Mouse (Mus musculus): Measurements from ENCODE around the gene Vps4b. TPM values are rescaled to one million over a fixed set of nuclear protein-coding genes. Genes with fewer than 3 reads are reported as not detected.

Gene Vps4b
- 19.8 and 21.4 TPM in 2 replicates for polyA plus RNA-seq (2012; rRNA removed)

DNA sequence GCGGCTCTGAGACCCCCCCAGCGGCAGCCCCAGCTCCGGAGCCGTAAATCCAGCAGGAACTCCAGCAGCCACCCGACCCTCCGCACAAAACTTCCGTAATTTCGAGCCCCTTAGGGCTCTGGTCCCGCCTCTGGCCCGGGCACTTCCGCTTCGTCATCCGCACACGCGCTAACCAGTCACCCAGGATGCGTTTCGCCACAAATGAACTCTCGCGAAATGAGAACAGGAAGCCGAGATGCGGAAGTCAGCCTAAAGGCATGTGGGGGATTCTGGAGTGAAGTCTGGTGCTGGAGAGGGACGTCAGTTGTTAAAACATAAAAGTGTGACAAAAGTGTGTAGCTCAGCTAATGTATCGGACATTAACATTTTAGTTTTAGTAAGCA is at the start of gene Vps4b:
Gene Vps4b, minus strand, starts transcription at position 187 of the 383 bp plus-strand sequence.
- Histone ChIP-seq H3K4me3 (ENCODE audit: control insufficient read depth, insufficient read depth, low read length) (peak within 1 kb of the TSS; percentile 90), H3K27ac (ENCODE audit: control insufficient read depth, insufficient read depth, low read length) (peak within 1 kb of the TSS; percentile 40; the same call in 1 of the 2 replicates), H3K27me3 (ENCODE audit: control insufficient read depth, insufficient read depth, low read length) (no peaks in the 10 kb centered on the region), H3K36me3 (ENCODE audit: control insufficient read depth, insufficient read depth, low read length) (no peaks in the 10 kb centered on the region), H3K4me1 (replicated peaks; ENCODE audit: control insufficient read depth, insufficient read depth, low read length) (no peaks in the 10 kb centered on the region)
- TF ChIP-seq POLR2A (IDR thresholded peaks at IDR 0.05; ENCODE audit: control insufficient read depth, extremely low read depth, insufficient read depth, low read length, poor library complexity): peak; percentile 74; the same call in 1 of the 2 replicates
- TF ChIP-seq CTCF (IDR thresholded peaks at IDR 0.05; ENCODE audit: borderline replicate concordance, control insufficient read depth, extremely low read depth, insufficient read depth, low read length, poor library complexity): no peak; the same call in 1 of the 2 replicates
- under 1% methylated on average over 23 of the region's 23 CpGs for whole genome bisulfite sequencing
- peak; percentile 93 for DNase-seq

DNA sequence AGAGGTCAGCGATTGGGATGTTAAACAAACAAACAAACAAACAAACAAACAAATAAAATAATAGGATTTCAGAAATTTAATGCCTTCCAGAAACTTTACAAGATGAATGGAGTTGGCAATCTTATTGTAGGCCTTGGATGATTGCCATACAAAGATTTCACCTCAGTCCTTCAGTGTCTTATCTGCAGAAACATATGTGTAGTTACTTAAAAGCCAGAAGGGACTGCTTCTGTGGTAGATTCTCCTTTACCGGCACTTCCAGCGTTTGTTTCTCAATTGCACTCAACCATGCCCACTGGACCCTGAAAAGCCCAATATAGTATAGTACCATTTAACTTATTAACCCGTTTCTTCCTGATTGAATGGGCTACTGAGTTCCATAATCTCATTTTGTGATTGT is 32.3 kb upstream of the Vps4b start:
- Histone ChIP-seq H3K36me3 (ENCODE audit: control insufficient read depth, insufficient read depth, low read length) (no peaks in the 10 kb centered on the region), H3K4me3 (ENCODE audit: control insufficient read depth, insufficient read depth, low read length) (no peak overlapping the region), H3K27ac (ENCODE audit: control insufficient read depth, insufficient read depth, low read length) (no peak overlapping the region), H3K27me3 (ENCODE audit: control insufficient read depth, insufficient read depth, low read length) (no peaks in the 10 kb centered on the region), H3K4me1 (replicated peaks; ENCODE audit: control insufficient read depth, insufficient read depth, low read length) (peaks cover 10% of the 10 kb centered on the region)
- TF ChIP-seq POLR2A (IDR thresholded peaks at IDR 0.05; ENCODE audit: control insufficient read depth, extremely low read depth, insufficient read depth, low read length, poor library complexity) (no peak), CTCF (IDR thresholded peaks at IDR 0.05; ENCODE audit: borderline replicate concordance, control insufficient read depth, extremely low read depth, insufficient read depth, low read length, poor library complexity) (no peak)
- DNase-seq: no peak
- WGBS: 86% methylated on average over 4 of the region's 4 CpGs

DNA sequence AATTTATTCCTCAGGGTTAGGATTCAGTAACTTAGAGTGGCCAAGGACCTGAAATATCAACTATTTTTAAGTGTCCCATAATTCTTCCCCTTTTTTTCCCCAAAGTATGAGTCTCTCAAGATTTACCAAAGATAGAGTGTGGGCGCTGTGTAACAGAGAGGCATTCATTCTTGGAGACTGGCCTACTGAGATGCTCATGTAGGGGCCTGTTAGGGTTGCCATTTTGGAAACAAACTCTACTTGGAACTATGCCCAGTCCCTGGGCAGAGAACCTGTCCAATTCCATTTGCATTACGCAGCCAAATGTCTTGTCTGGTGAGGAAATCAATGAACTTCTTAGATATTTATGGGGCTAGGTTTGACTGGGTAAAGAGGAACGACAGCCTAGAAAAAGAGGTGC is 25.8 kb upstream of the Vps4b start:
- Histone ChIP-seq H3K27me3 (ENCODE audit: control insufficient read depth, insufficient read depth, low read length) (no peaks in the 10 kb centered on the region), H3K36me3 (ENCODE audit: control insufficient read depth, insufficient read depth, low read length) (no peaks in the 10 kb centered on the region), H3K27ac (ENCODE audit: control insufficient read depth, insufficient read depth, low read length) (no peak overlapping the region), H3K4me1 (replicated peaks; ENCODE audit: control insufficient read depth, insufficient read depth, low read length) (no peaks in the 10 kb centered on the region), H3K4me3 (ENCODE audit: control insufficient read depth, insufficient read depth, low read length) (no peak overlapping the region)
- DNase-seq: no peak
- TF ChIP-seq POLR2A (IDR thresholded peaks at IDR 0.05; ENCODE audit: control insufficient read depth, extremely low read depth, insufficient read depth, low read length, poor library complexity): no peak
- no peak for TF ChIP-seq CTCF (IDR thresholded peaks at IDR 0.05; ENCODE audit: borderline replicate concordance, control insufficient read depth, extremely low read depth, insufficient read depth, low read length, poor library complexity)
- WGBS: 91% methylated on average over 3 of the region's 3 CpGs

DNA sequence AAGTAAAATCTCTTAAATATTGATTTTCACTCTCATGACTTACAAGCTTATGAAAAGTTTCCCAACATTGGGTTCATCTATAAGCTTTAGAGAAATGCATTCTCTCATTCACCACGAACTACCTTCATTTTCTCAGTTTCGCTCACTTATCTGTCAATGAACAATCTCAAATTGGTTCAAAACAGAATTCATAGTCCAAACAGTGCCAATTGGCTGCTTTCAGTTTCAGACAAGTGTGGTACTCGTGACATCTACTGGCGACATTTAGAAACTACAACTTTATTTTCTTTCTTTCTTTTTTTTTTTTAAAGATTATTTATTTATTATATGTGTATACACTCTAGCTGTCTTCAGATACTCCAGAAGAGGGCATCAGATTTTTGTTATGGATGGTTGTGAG is 21.8 kb upstream of the Vps4b start:
- no peak for TF ChIP-seq CTCF (IDR thresholded peaks at IDR 0.05; ENCODE audit: borderline replicate concordance, control insufficient read depth, extremely low read depth, insufficient read depth, low read length, poor library complexity)
- TF ChIP-seq POLR2A (IDR thresholded peaks at IDR 0.05; ENCODE audit: control insufficient read depth, extremely low read depth, insufficient read depth, low read length, poor library complexity): no peak
- no peaks in the 10 kb centered on the region for H3K27me3 ChIP-seq (ENCODE audit: control insufficient read depth, insufficient read depth, low read length)
- WGBS: 10% methylated on average over 4 of the region's 4 CpGs
- no peak overlapping the region for H3K27ac ChIP-seq (ENCODE audit: control insufficient read depth, insufficient read depth, low read length)
- H3K4me3 ChIP-seq (ENCODE audit: control insufficient read depth, insufficient read depth, low read length): no peak overlapping the region
- no peaks in the 10 kb centered on the region for H3K4me1 ChIP-seq (replicated peaks; ENCODE audit: control insufficient read depth, insufficient read depth, low read length)
- H3K36me3 ChIP-seq (ENCODE audit: control insufficient read depth, insufficient read depth, low read length): no peaks in the 10 kb centered on the region
- no peak for DNase-seq

DNA sequence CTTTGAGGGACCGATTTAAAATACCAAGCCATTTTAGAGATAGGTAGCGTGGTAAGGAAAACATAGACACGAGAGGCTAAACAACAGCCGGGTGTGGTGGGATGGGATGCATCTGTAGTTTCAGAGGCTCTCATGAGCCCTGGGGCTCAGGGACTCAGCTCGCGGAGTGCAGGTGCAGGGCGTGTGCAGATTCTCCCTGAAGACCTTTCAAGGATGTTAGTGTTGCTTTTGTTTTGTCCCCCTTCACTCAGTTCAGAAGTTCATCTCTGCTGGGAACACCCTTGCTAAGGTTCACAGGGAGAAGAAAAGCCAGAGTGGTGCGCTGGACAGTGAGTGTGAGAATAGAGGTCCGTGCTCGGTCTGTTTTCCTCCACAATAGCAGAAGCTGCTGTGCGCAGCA is 20.2 kb upstream of the Vps4b start:
- 86% methylated on average over 11 of the region's 11 CpGs for whole genome bisulfite sequencing
- H3K4me3 ChIP-seq (ENCODE audit: control insufficient read depth, insufficient read depth, low read length): no peak overlapping the region
- H3K27ac ChIP-seq (ENCODE audit: control insufficient read depth, insufficient read depth, low read length): no peak overlapping the region
- H3K4me1 ChIP-seq (replicated peaks; ENCODE audit: control insufficient read depth, insufficient read depth, low read length): no peaks in the 10 kb centered on the region
- TF ChIP-seq CTCF (IDR thresholded peaks at IDR 0.05; ENCODE audit: borderline replicate concordance, control insufficient read depth, extremely low read depth, insufficient read depth, low read length, poor library complexity) (no peak), POLR2A (IDR thresholded peaks at IDR 0.05; ENCODE audit: control insufficient read depth, extremely low read depth, insufficient read depth, low read length, poor library complexity) (no peak)
- no peaks in the 10 kb centered on the region for H3K27me3 ChIP-seq (ENCODE audit: control insufficient read depth, insufficient read depth, low read length)
- no peak for DNase-seq
- H3K36me3 ChIP-seq (ENCODE audit: control insufficient read depth, insufficient read depth, low read length): no peaks in the 10 kb centered on the region

DNA sequence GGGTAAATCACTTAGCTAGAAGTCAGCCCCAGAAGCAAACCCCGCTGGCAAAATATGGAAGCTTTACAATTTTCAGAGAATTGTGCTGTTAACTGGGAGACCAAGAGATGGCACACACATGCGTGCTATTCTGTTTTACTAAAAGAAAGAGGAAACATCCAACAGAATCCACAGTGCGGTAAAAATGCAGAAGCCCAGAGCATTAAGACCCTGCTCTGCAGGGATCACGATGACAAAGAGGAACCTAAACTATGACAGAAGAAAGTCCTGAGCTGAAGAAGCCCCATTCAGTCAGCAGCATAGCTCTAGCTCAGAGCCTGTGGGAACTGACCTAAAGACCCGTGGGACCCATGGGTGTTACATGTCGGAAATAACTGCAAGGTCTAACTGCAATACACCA is 18.7 kb upstream of the Vps4b start:
- 41% methylated on average over 6 of the region's 6 CpGs for WGBS
- H3K36me3 ChIP-seq (ENCODE audit: control insufficient read depth, insufficient read depth, low read length): no peaks in the 10 kb centered on the region
- H3K27ac ChIP-seq (ENCODE audit: control insufficient read depth, insufficient read depth, low read length): no peak overlapping the region
- H3K27me3 ChIP-seq (ENCODE audit: control insufficient read depth, insufficient read depth, low read length): no peaks in the 10 kb centered on the region
- no peaks in the 10 kb centered on the region for H3K4me1 ChIP-seq (replicated peaks; ENCODE audit: control insufficient read depth, insufficient read depth, low read length)
- DNase-seq: no peak
- no peak overlapping the region for H3K4me3 ChIP-seq (ENCODE audit: control insufficient read depth, insufficient read depth, low read length)
- no peak for TF ChIP-seq CTCF (IDR thresholded peaks at IDR 0.05; ENCODE audit: borderline replicate concordance, control insufficient read depth, extremely low read depth, insufficient read depth, low read length, poor library complexity)

DNA sequence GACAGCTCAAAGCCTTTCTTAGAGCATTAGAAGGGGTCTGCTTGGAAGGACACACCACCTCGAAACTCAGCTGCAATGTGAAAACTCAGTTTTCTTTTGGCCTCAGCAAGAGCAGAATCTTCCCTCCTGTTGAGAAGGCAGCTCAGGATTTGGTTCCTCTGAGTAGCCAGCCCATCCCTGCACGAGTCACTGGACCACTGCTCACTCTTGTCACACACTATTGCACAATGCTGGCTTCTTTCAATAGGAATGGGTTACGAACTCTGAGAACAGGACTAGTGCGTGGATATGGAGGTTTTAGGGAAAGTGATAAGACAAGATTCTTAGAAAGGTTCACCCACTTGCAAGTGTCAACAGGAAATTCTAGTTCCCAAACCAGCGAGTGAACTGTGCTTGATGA is 18.3 kb upstream of the Vps4b start:
- Histone ChIP-seq H3K27me3 (ENCODE audit: control insufficient read depth, insufficient read depth, low read length) (no peaks in the 10 kb centered on the region), H3K27ac (ENCODE audit: control insufficient read depth, insufficient read depth, low read length) (no peak overlapping the region), H3K36me3 (ENCODE audit: control insufficient read depth, insufficient read depth, low read length) (no peaks in the 10 kb centered on the region), H3K4me1 (replicated peaks; ENCODE audit: control insufficient read depth, insufficient read depth, low read length) (no peaks in the 10 kb centered on the region), H3K4me3 (ENCODE audit: control insufficient read depth, insufficient read depth, low read length) (no peak overlapping the region)
- WGBS: 48% methylated on average over 5 of the region's 5 CpGs
- no peak for TF ChIP-seq CTCF (IDR thresholded peaks at IDR 0.05; ENCODE audit: borderline replicate concordance, control insufficient read depth, extremely low read depth, insufficient read depth, low read length, poor library complexity)
- no peak for TF ChIP-seq POLR2A (IDR thresholded peaks at IDR 0.05; ENCODE audit: control insufficient read depth, extremely low read depth, insufficient read depth, low read length, poor library complexity)
- no peak for DNase-seq

All from thymus, adult 2 months (tissue).